Mouse (Mus musculus): ENCODE data around the gene Tardbp. TPM values are rescaled to one million over a fixed set of nuclear protein-coding genes. Genes with fewer than 3 reads are reported as not detected.

Gene Tardbp
- polyA plus RNA-seq, 1 experiment from 2014 or later, result 259 TPM

GRCm38 (mm10) chr4:148660174-148660573 is 33.4 kb upstream of the Tardbp start:
- ATAC-seq, result no peak
- Histone ChIP-seq H3K27ac (ENCODE audit: low read length) (no peak overlapping the region), H3K9ac (ENCODE audit: low read depth, low read length) (no peak overlapping the region), H3K4me2 (ENCODE audit: low read depth, low read length) (no peak overlapping the region), H3K27me3 (replicated peaks; ENCODE audit: control insufficient read depth, insufficient read depth, low read length) (no peaks in the 10 kb centered on the region), H3K4me3 (ENCODE audit: low read length) (no peak overlapping the region), H3K36me3 (ENCODE audit: control insufficient read depth, insufficient read depth, low read length) (no peaks in the 10 kb centered on the region), H3K9me3 (ENCODE audit: control insufficient read depth, low read length) (no peaks in the 10 kb centered on the region), H3K4me1 (ENCODE audit: control insufficient read depth, insufficient read depth, low read length) (0 out of 2 replicates have a peak, but pooled peaks cover 4% of the 10 kb centered on the region)
- 29% methylated on average over 3 of the region's 3 CpGs for WGBS

- no peak overlapping the region for H3K27ac ChIP-seq (ENCODE audit: low read length)
- H3K9me3 ChIP-seq (ENCODE audit: control insufficient read depth, low read length), result no peaks in the 10 kb centered on the region
- WGBS, result 83% methylated on average over 13 of the region's 13 CpGs
Measured at GRCm38 (mm10) chr4:148657776-148658175, 31.0 kb upstream of the Tardbp start.

GRCm38 (mm10) chr4:148656691-148657258 is 30.0 kb upstream of the Tardbp start:
- 20% methylated on average over 15 of the region's 15 CpGs for WGBS
- Histone ChIP-seq H3K9me3 (ENCODE audit: control insufficient read depth, low read length) (no peaks in the 10 kb centered on the region), H3K36me3 (ENCODE audit: control insufficient read depth, insufficient read depth, low read length) (no peaks in the 10 kb centered on the region), H3K4me3 (ENCODE audit: low read length) (no peak overlapping the region), H3K27ac (ENCODE audit: low read length) (no peak overlapping the region), H3K4me2 (ENCODE audit: low read depth, low read length) (no peak overlapping the region), H3K27me3 (replicated peaks; ENCODE audit: control insufficient read depth, insufficient read depth, low read length) (no peaks in the 10 kb centered on the region), H3K9ac (ENCODE audit: low read depth, low read length) (no peak overlapping the region), H3K4me1 (ENCODE audit: control insufficient read depth, insufficient read depth, low read length) (no peaks in the 10 kb centered on the region)
- no peak for ATAC-seq

More at GRCm38 (mm10) chr4:148657776-148658175, 31.0 kb upstream of the Tardbp start:
- ATAC-seq, result no peak
- H3K4me3 ChIP-seq (ENCODE audit: low read length), result no peak overlapping the region
- H3K4me1 ChIP-seq (ENCODE audit: control insufficient read depth, insufficient read depth, low read length), result no peaks in the 10 kb centered on the region
- H3K27me3 ChIP-seq (replicated peaks; ENCODE audit: control insufficient read depth, insufficient read depth, low read length), result no peaks in the 10 kb centered on the region
- no peak overlapping the region for H3K4me2 ChIP-seq (ENCODE audit: low read depth, low read length)
- no peaks in the 10 kb centered on the region for H3K36me3 ChIP-seq (ENCODE audit: control insufficient read depth, insufficient read depth, low read length)
- H3K9ac ChIP-seq (ENCODE audit: low read depth, low read length), result no peak overlapping the region

- no peaks in the 10 kb centered on the region for H3K9me3 ChIP-seq (ENCODE audit: control insufficient read depth, low read length)
- no peaks in the 10 kb centered on the region for H3K4me1 ChIP-seq (ENCODE audit: control insufficient read depth, insufficient read depth, low read length)
- H3K4me2 ChIP-seq (ENCODE audit: low read depth, low read length), result no peak overlapping the region
- WGBS, result 85% methylated on average over 18 of the region's 18 CpGs
- ATAC-seq, result 0 out of 2 replicates have a peak, but pooled peaks have one; percentile 14
- H3K36me3 ChIP-seq (ENCODE audit: control insufficient read depth, insufficient read depth, low read length), result no peaks in the 10 kb centered on the region
- no peak overlapping the region for H3K4me3 ChIP-seq (ENCODE audit: low read length)
- H3K27ac ChIP-seq (ENCODE audit: low read length), result no peak overlapping the region
- H3K27me3 ChIP-seq (replicated peaks; ENCODE audit: control insufficient read depth, insufficient read depth, low read length), result no peaks in the 10 kb centered on the region
- H3K9ac ChIP-seq (ENCODE audit: low read depth, low read length), result no peak overlapping the region
Measured at GRCm38 (mm10) chr4:148654701-148655398, 28.0 kb upstream of the Tardbp start.

- ATAC-seq, result peak; percentile 66
- Histone ChIP-seq H3K9ac (ENCODE audit: low read depth, low read length) (no peak overlapping the region), H3K36me3 (ENCODE audit: control insufficient read depth, insufficient read depth, low read length) (no peaks in the 10 kb centered on the region), H3K9me3 (ENCODE audit: control insufficient read depth, low read length) (no peaks in the 10 kb centered on the region), H3K4me1 (ENCODE audit: control insufficient read depth, insufficient read depth, low read length) (no peaks in the 10 kb centered on the region), H3K4me3 (ENCODE audit: low read length) (no peak overlapping the region), H3K4me2 (ENCODE audit: low read depth, low read length) (no peak overlapping the region), H3K27me3 (replicated peaks; ENCODE audit: control insufficient read depth, insufficient read depth, low read length) (no peaks in the 10 kb centered on the region), H3K27ac (ENCODE audit: low read length) (no peak overlapping the region)
- WGBS, result 47% methylated on average over 9 of the region's 9 CpGs
Measured at GRCm38 (mm10) chr4:148651045-148651444, 24.2 kb upstream of the Tardbp start.

GRCm38 (mm10) chr4:148649309-148649708 is 22.5 kb upstream of the Tardbp start:
- Histone ChIP-seq H3K4me2 (ENCODE audit: low read depth, low read length) (no peak overlapping the region), H3K9ac (ENCODE audit: low read depth, low read length) (no peak overlapping the region), H3K36me3 (ENCODE audit: control insufficient read depth, insufficient read depth, low read length) (no peaks in the 10 kb centered on the region), H3K9me3 (ENCODE audit: control insufficient read depth, low read length) (no peaks in the 10 kb centered on the region), H3K4me3 (ENCODE audit: low read length) (no peak overlapping the region), H3K4me1 (ENCODE audit: control insufficient read depth, insufficient read depth, low read length) (no peaks in the 10 kb centered on the region), H3K27me3 (replicated peaks; ENCODE audit: control insufficient read depth, insufficient read depth, low read length) (no peaks in the 10 kb centered on the region), H3K27ac (ENCODE audit: low read length) (no peak overlapping the region)
- WGBS, result 62% methylated on average over 3 of the region's 3 CpGs
- ATAC-seq, result no peak

GRCm38 (mm10) chr4:148646616-148647015 is 19.8 kb upstream of the Tardbp start:
- peak; percentile 23; the same call in 1 of the 2 replicates for ATAC-seq
- Histone ChIP-seq H3K27ac (ENCODE audit: low read length) (no peak overlapping the region; the same call in 1 of the 2 replicates), H3K27me3 (replicated peaks; ENCODE audit: control insufficient read depth, insufficient read depth, low read length) (no peaks in the 10 kb centered on the region), H3K4me1 (ENCODE audit: control insufficient read depth, insufficient read depth, low read length) (peaks cover 5% of the 10 kb centered on the region; the same call in 1 of the 2 replicates), H3K9ac (ENCODE audit: low read depth, low read length) (no peak overlapping the region), H3K4me2 (ENCODE audit: low read depth, low read length) (no peak overlapping the region), H3K36me3 (ENCODE audit: control insufficient read depth, insufficient read depth, low read length) (no peaks in the 10 kb centered on the region), H3K9me3 (ENCODE audit: control insufficient read depth, low read length) (no peaks in the 10 kb centered on the region), H3K4me3 (ENCODE audit: low read length) (no peak overlapping the region)
- WGBS, result 42% methylated on average over 11 of the region's 11 CpGs

- Histone ChIP-seq H3K36me3 (ENCODE audit: control insufficient read depth, insufficient read depth, low read length) (no peaks in the 10 kb centered on the region), H3K9me3 (ENCODE audit: control insufficient read depth, low read length) (no peaks in the 10 kb centered on the region), H3K27ac (ENCODE audit: low read length) (no peak overlapping the region), H3K9ac (ENCODE audit: low read depth, low read length) (no peak overlapping the region), H3K27me3 (replicated peaks; ENCODE audit: control insufficient read depth, insufficient read depth, low read length) (no peaks in the 10 kb centered on the region), H3K4me3 (ENCODE audit: low read length) (no peak overlapping the region), H3K4me1 (ENCODE audit: control insufficient read depth, insufficient read depth, low read length) (peaks cover 5% of the 10 kb centered on the region; the same call in 1 of the 2 replicates), H3K4me2 (ENCODE audit: low read depth, low read length) (no peak overlapping the region)
- WGBS, result 88% methylated on average over 6 of the region's 6 CpGs
- ATAC-seq, result no peak
Measured at GRCm38 (mm10) chr4:148644926-148645325, 18.1 kb upstream of the Tardbp start.

- Histone ChIP-seq H3K27me3 (replicated peaks; ENCODE audit: control insufficient read depth, insufficient read depth, low read length) (no peaks in the 10 kb centered on the region), H3K4me2 (ENCODE audit: low read depth, low read length) (peak overlapping the region; percentile 40), H3K9ac (ENCODE audit: low read depth, low read length) (peak overlapping the region; percentile 30; the same call in 1 of the 2 replicates), H3K36me3 (ENCODE audit: control insufficient read depth, insufficient read depth, low read length) (no peaks in the 10 kb centered on the region), H3K27ac (ENCODE audit: low read length) (peak overlapping the region; percentile 40), H3K9me3 (ENCODE audit: control insufficient read depth, low read length) (no peaks in the 10 kb centered on the region), H3K4me1 (ENCODE audit: control insufficient read depth, insufficient read depth, low read length) (peaks cover 5% of the 10 kb centered on the region), H3K4me3 (ENCODE audit: low read length) (0 out of 2 replicates have a peak overlapping the region, but pooled peaks have one; percentile 13)
- 2% methylated on average over 9 of the region's 9 CpGs for WGBS
- ATAC-seq, result peak; percentile 45
Measured at GRCm38 (mm10) chr4:148644157-148644511, 17.3 kb upstream of the Tardbp start.

Measured in intestine, embryonic 16.5 days (tissue).